Mouse (Mus musculus): ENCODE data around the gene Tbc1d8. TPM values are rescaled to one million over a fixed set of nuclear protein-coding genes. Genes with fewer than 3 reads are reported as not detected.

Gene Tbc1d8
- polyA plus RNA-seq, 1 experiment from 2014 or later = 6.4 TPM

- no peaks in the 10 kb centered on the region for H3K36me3 ChIP-seq (ENCODE audit: control insufficient read depth, insufficient read depth, low read length)
- H3K9me3 ChIP-seq (ENCODE audit: control insufficient read depth, low read length) = no peaks in the 10 kb centered on the region
- DNase-seq (ENCODE audit: low spot score) (no peak), ATAC-seq (ENCODE audit: insufficient read depth, low FRiP score, low TSS enrichment) (no peak)
- H3K4me1 ChIP-seq (ENCODE audit: control insufficient read depth, insufficient read depth, low read length) = no peaks in the 10 kb centered on the region
- no peak overlapping the region for H3K27ac ChIP-seq (ENCODE audit: low read depth, low read length)
- no peaks in the 10 kb centered on the region for H3K27me3 ChIP-seq (ENCODE audit: control insufficient read depth, insufficient read depth, low read length)
- no peak overlapping the region for H3K4me3 ChIP-seq (ENCODE audit: low read depth, low read length)
- H3K9ac ChIP-seq (ENCODE audit: low read length) = no peak overlapping the region
- H3K4me2 ChIP-seq (ENCODE audit: low read depth) = no peak overlapping the region
- 87% methylated on average over 5 of the region's 5 CpGs for WGBS
Measured at GRCm38 (mm10) chr1:39446178-39446577, 32.4 kb downstream of the Tbc1d8 start.

GRCm38 (mm10) chr1:39445303-39446050 lies 33.1 kb downstream of the Tbc1d8 start:
- Histone ChIP-seq H3K9me3 (ENCODE audit: control insufficient read depth, low read length) (no peaks in the 10 kb centered on the region), H3K4me3 (ENCODE audit: low read depth, low read length) (no peak overlapping the region), H3K36me3 (ENCODE audit: control insufficient read depth, insufficient read depth, low read length) (no peaks in the 10 kb centered on the region), H3K27me3 (ENCODE audit: control insufficient read depth, insufficient read depth, low read length) (no peaks in the 10 kb centered on the region), H3K4me1 (ENCODE audit: control insufficient read depth, insufficient read depth, low read length) (no peaks in the 10 kb centered on the region), H3K9ac (ENCODE audit: low read length) (no peak overlapping the region), H3K27ac (ENCODE audit: low read depth, low read length) (no peak overlapping the region), H3K4me2 (ENCODE audit: low read depth) (no peak overlapping the region)
- ATAC-seq (ENCODE audit: insufficient read depth, low FRiP score, low TSS enrichment) = no peak
- no peak for DNase-seq (ENCODE audit: low spot score)
- WGBS = 91% methylated on average over 20 of the region's 20 CpGs

GRCm38 (mm10) chr1:39443764-39444163 lies 34.8 kb downstream of the Tbc1d8 start:
- WGBS = 84% methylated on average over 8 of the region's 8 CpGs

GRCm38 (mm10) chr1:39441686-39442085 lies 36.9 kb downstream of the Tbc1d8 start:
- Histone ChIP-seq H3K4me3 (ENCODE audit: low read depth, low read length) (no peak overlapping the region), H3K9ac (ENCODE audit: low read length) (no peak overlapping the region), H3K27ac (ENCODE audit: low read depth, low read length) (no peak overlapping the region), H3K27me3 (ENCODE audit: control insufficient read depth, insufficient read depth, low read length) (no peaks in the 10 kb centered on the region), H3K4me2 (ENCODE audit: low read depth) (no peak overlapping the region), H3K9me3 (ENCODE audit: control insufficient read depth, low read length) (no peaks in the 10 kb centered on the region), H3K36me3 (ENCODE audit: control insufficient read depth, insufficient read depth, low read length) (no peaks in the 10 kb centered on the region), H3K4me1 (ENCODE audit: control insufficient read depth, insufficient read depth, low read length) (no peaks in the 10 kb centered on the region)
- no peak for ATAC-seq (ENCODE audit: insufficient read depth, low FRiP score, low TSS enrichment)
- DNase-seq (ENCODE audit: low spot score) = no peak
- WGBS = 84% methylated on average over 6 of the region's 6 CpGs

More at GRCm38 (mm10) chr1:39443764-39444163, 34.8 kb downstream of the Tbc1d8 start:
- no peaks in the 10 kb centered on the region for H3K27me3 ChIP-seq (ENCODE audit: control insufficient read depth, insufficient read depth, low read length)
- H3K36me3 ChIP-seq (ENCODE audit: control insufficient read depth, insufficient read depth, low read length) = no peaks in the 10 kb centered on the region
- no peak overlapping the region for H3K27ac ChIP-seq (ENCODE audit: low read depth, low read length)
- H3K9ac ChIP-seq (ENCODE audit: low read length) = no peak overlapping the region
- no peak overlapping the region for H3K4me3 ChIP-seq (ENCODE audit: low read depth, low read length)
- no peak for DNase-seq (ENCODE audit: low spot score)
- ATAC-seq (ENCODE audit: insufficient read depth, low FRiP score, low TSS enrichment) = no peak
- no peaks in the 10 kb centered on the region for H3K9me3 ChIP-seq (ENCODE audit: control insufficient read depth, low read length)
- no peaks in the 10 kb centered on the region for H3K4me1 ChIP-seq (ENCODE audit: control insufficient read depth, insufficient read depth, low read length)
- no peak overlapping the region for H3K4me2 ChIP-seq (ENCODE audit: low read depth)

- Histone ChIP-seq H3K27me3 (ENCODE audit: control insufficient read depth, insufficient read depth, low read length) (no peaks in the 10 kb centered on the region), H3K9ac (ENCODE audit: low read length) (no peak overlapping the region), H3K27ac (ENCODE audit: low read depth, low read length) (no peak overlapping the region), H3K9me3 (ENCODE audit: control insufficient read depth, low read length) (no peaks in the 10 kb centered on the region), H3K4me1 (ENCODE audit: control insufficient read depth, insufficient read depth, low read length) (no peaks in the 10 kb centered on the region), H3K36me3 (ENCODE audit: control insufficient read depth, insufficient read depth, low read length) (no peaks in the 10 kb centered on the region), H3K4me3 (ENCODE audit: low read depth, low read length) (no peak overlapping the region), H3K4me2 (ENCODE audit: low read depth) (no peak overlapping the region)
- DNase-seq (ENCODE audit: low spot score) = no peak
- 83% methylated on average over 12 of the region's 12 CpGs for WGBS
- ATAC-seq (ENCODE audit: insufficient read depth, low FRiP score, low TSS enrichment) = no peak
Measured at GRCm38 (mm10) chr1:39439661-39440548, 38.6 kb downstream of the Tbc1d8 start.

- no peak for ATAC-seq (ENCODE audit: insufficient read depth, low FRiP score, low TSS enrichment)
Measured at GRCm38 (mm10) chr1:39438629-39439028, 39.9 kb downstream of the Tbc1d8 start.

GRCm38 (mm10) chr1:39434264-39434663 lies 44.3 kb downstream of the Tbc1d8 start:
- Histone ChIP-seq H3K9ac (ENCODE audit: low read length) (no peak overlapping the region), H3K4me1 (ENCODE audit: control insufficient read depth, insufficient read depth, low read length) (no peaks in the 10 kb centered on the region), H3K27ac (ENCODE audit: low read depth, low read length) (no peak overlapping the region), H3K4me3 (ENCODE audit: low read depth, low read length) (no peak overlapping the region), H3K36me3 (ENCODE audit: control insufficient read depth, insufficient read depth, low read length) (no peaks in the 10 kb centered on the region), H3K27me3 (ENCODE audit: control insufficient read depth, insufficient read depth, low read length) (no peaks in the 10 kb centered on the region), H3K9me3 (ENCODE audit: control insufficient read depth, low read length) (no peaks in the 10 kb centered on the region), H3K4me2 (ENCODE audit: low read depth) (no peak overlapping the region)
- WGBS = 89% methylated on average over 6 of the region's 6 CpGs
- DNase-seq (ENCODE audit: low spot score) = no peak
- ATAC-seq (ENCODE audit: insufficient read depth, low FRiP score, low TSS enrichment) = no peak

More at GRCm38 (mm10) chr1:39438629-39439028, 39.9 kb downstream of the Tbc1d8 start:
- H3K9me3 ChIP-seq (ENCODE audit: control insufficient read depth, low read length) = no peaks in the 10 kb centered on the region
- no peaks in the 10 kb centered on the region for H3K36me3 ChIP-seq (ENCODE audit: control insufficient read depth, insufficient read depth, low read length)
- no peak overlapping the region for H3K4me3 ChIP-seq (ENCODE audit: low read depth, low read length)
- no peak overlapping the region for H3K4me2 ChIP-seq (ENCODE audit: low read depth)
- no peaks in the 10 kb centered on the region for H3K4me1 ChIP-seq (ENCODE audit: control insufficient read depth, insufficient read depth, low read length)
- no peak for DNase-seq (ENCODE audit: low spot score)
- no peak overlapping the region for H3K9ac ChIP-seq (ENCODE audit: low read length)
- H3K27ac ChIP-seq (ENCODE audit: low read depth, low read length) = no peak overlapping the region
- H3K27me3 ChIP-seq (ENCODE audit: control insufficient read depth, insufficient read depth, low read length) = no peaks in the 10 kb centered on the region

GRCm38 (mm10) chr1:39430020-39430419 lies 48.5 kb downstream of the Tbc1d8 start:
- ATAC-seq (ENCODE audit: insufficient read depth, low FRiP score, low TSS enrichment) (no peak), DNase-seq (ENCODE audit: low spot score) (no peak)
- Histone ChIP-seq H3K27ac (ENCODE audit: low read depth, low read length) (no peak overlapping the region), H3K9me3 (ENCODE audit: control insufficient read depth, low read length) (no peaks in the 10 kb centered on the region), H3K36me3 (ENCODE audit: control insufficient read depth, insufficient read depth, low read length) (no peaks in the 10 kb centered on the region), H3K9ac (ENCODE audit: low read length) (no peak overlapping the region), H3K4me2 (ENCODE audit: low read depth) (no peak overlapping the region), H3K4me1 (ENCODE audit: control insufficient read depth, insufficient read depth, low read length) (no peaks in the 10 kb centered on the region), H3K4me3 (ENCODE audit: low read depth, low read length) (no peak overlapping the region), H3K27me3 (ENCODE audit: control insufficient read depth, insufficient read depth, low read length) (no peaks in the 10 kb centered on the region)
- 74% methylated on average over 9 of the region's 9 CpGs for WGBS

Measured in neural tube, embryonic 11.5 days (tissue).